Mouse (Mus musculus): ENCODE data around the gene Sart3. TPM values are rescaled to one million over a fixed set of nuclear protein-coding genes. Genes with fewer than 3 reads are reported as not detected.

Sart3 gene
- total and polyA plus RNA-seq, 2 experiments from 2014 or later = 11.9 to 15.8 TPM

DNA sequence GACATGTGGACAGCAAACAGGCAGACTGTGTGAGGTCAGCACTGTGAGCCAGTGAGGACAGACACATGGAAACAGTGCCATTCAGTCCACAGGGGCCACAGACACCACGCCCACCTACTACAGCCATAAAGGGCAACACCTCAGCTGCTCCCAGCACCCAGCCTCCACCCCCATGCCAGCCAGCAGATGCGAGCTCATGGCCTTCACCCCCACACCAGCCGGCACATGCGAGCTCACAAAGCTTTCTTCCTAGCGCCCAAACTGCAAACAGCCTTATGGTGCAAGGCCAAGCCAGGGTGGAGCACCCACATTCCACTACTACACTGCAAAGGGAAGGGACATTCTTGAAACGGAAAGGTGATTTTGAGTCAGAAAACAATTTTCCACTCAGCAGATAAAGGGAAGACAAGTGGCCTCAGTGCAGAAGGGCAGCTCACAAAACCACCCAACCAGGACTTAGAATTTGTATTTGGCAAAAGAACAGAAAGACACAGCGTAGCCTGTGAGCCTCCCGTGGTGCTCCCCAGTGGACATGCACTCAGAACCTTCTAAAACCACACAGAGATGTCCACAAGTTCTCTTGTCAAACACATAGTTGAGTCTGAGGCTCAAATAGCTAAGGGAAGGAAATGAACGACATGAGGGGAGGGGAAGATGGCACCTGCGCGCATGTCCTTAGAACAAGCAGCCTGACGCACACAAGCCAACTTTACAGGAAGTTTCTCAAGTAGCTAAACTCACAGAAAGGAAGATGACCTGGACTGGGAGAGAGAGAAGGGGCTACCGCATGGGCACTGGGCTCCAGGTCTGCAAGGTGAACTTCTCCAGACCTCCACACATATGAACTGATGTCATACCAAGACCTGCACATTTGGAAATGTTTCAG lies 6.4 kb downstream of the Sart3 start:
- Histone ChIP-seq H3K4me1 (ENCODE audit: control insufficient read depth, insufficient read depth) (peaks cover 8% of the 10 kb centered on the region), H3K27ac (ENCODE audit: low read depth) (0 out of 2 replicates have a peak overlapping the region, but pooled peaks have one; percentile 11), H3K9ac (replicated peaks; ENCODE audit: low read depth, low read length) (no peak overlapping the region), H3K4me3 (ENCODE audit: low read depth, low read length) (no peak overlapping the region), H3K4me2 (ENCODE audit: low read depth, low read length) (no peak overlapping the region), H3K9me3 (replicated peaks; ENCODE audit: control insufficient read depth, low read length) (no peaks in the 10 kb centered on the region), H3K36me3 (replicated peaks; ENCODE audit: control insufficient read depth, insufficient read depth, low read length) (peaks cover 57% of the 10 kb centered on the region), H3K27me3 (ENCODE audit: control insufficient read depth, insufficient read depth, low read length) (no peaks in the 10 kb centered on the region)
- ATAC-seq (ENCODE audit: insufficient read depth, low read depth) (no peak), DNase-seq (ENCODE audit: low spot score) (no peak)
- 77% methylated on average over 13 of the region's 13 CpGs for WGBS
- no peak for TF ChIP-seq EP300 (IDR thresholded peaks at IDR 0.05; ENCODE audit: low read depth)
- TF ChIP-seq CTCF (IDR thresholded peaks at IDR 0.05; ENCODE audit: low read depth) = no peak

DNA sequence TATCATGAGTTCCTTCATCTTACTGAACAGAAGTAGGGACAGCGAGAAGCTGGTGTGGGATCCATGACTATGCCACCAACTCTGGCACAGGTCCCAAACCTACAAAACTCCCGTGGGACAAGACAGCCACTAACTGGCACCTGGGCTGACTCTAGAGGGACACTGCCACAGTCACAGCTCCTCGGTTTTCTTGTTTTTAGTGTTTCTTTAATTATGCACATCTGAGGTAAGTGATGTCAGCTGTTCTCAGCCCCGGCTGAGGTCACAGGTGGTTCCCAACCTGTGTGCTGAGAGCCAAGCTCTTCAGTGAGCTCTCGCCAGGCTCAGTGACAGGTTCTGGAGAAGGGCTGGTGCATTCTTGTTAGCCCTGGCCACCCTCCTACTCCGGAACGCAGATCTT lies 7.9 kb downstream of the Sart3 start:
- 87% methylated on average over 7 of the region's 7 CpGs for WGBS
- DNase-seq (ENCODE audit: low spot score) (no peak), ATAC-seq (ENCODE audit: insufficient read depth, low read depth) (no peak)
- Histone ChIP-seq H3K27me3 (ENCODE audit: control insufficient read depth, insufficient read depth, low read length) (no peaks in the 10 kb centered on the region), H3K4me2 (ENCODE audit: low read depth, low read length) (no peak overlapping the region), H3K36me3 (replicated peaks; ENCODE audit: control insufficient read depth, insufficient read depth, low read length) (peaks cover 71% of the 10 kb centered on the region), H3K4me3 (ENCODE audit: low read depth, low read length) (no peak overlapping the region), H3K4me1 (ENCODE audit: control insufficient read depth, insufficient read depth) (no peaks in the 10 kb centered on the region), H3K9me3 (replicated peaks; ENCODE audit: control insufficient read depth, low read length) (no peaks in the 10 kb centered on the region), H3K27ac (ENCODE audit: low read depth) (no peak overlapping the region), H3K9ac (replicated peaks; ENCODE audit: low read depth, low read length) (no peak overlapping the region)
- TF ChIP-seq CTCF (IDR thresholded peaks at IDR 0.05; ENCODE audit: low read depth) (no peak), EP300 (IDR thresholded peaks at IDR 0.05; ENCODE audit: low read depth) (no peak)

DNA sequence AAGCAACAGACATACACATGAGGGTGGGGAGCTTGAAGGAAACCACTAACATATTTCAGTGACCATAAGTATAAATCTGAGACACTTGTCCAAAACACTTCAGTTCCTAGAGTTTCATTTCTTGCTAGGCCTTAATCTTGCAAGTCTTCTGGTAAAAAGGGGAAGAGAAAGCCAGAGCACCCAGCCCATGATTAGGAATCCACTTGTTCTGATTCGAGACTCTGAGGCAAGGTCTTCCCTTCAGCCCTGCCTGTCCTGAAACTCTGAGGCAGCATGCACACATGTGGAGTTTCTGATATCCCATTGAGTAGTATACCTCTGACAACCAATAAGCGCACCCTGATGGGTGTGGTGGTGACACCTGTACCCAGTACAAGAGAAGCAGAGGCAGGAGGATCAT lies 10.7 kb downstream of the Sart3 start:
- no peaks in the 10 kb centered on the region for H3K9me3 ChIP-seq (replicated peaks; ENCODE audit: control insufficient read depth, low read length)
- no peak overlapping the region for H3K9ac ChIP-seq (replicated peaks; ENCODE audit: low read depth, low read length)
- H3K4me1 ChIP-seq (ENCODE audit: control insufficient read depth, insufficient read depth) = no peaks in the 10 kb centered on the region
- TF ChIP-seq CTCF (IDR thresholded peaks at IDR 0.05; ENCODE audit: low read depth) (no peak), EP300 (IDR thresholded peaks at IDR 0.05; ENCODE audit: low read depth) (no peak)
- no peaks in the 10 kb centered on the region for H3K27me3 ChIP-seq (ENCODE audit: control insufficient read depth, insufficient read depth, low read length)
- H3K4me2 ChIP-seq (ENCODE audit: low read depth, low read length) = no peak overlapping the region
- DNase-seq (ENCODE audit: low spot score) = no peak
- ATAC-seq (ENCODE audit: insufficient read depth, low read depth) = no peak
- 89% methylated on average over 2 of the region's 2 CpGs for WGBS
- H3K27ac ChIP-seq (ENCODE audit: low read depth) = no peak overlapping the region
- no peak overlapping the region for H3K4me3 ChIP-seq (ENCODE audit: low read depth, low read length)
- peaks cover 84% of the 10 kb centered on the region for H3K36me3 ChIP-seq (replicated peaks; ENCODE audit: control insufficient read depth, insufficient read depth, low read length)

DNA sequence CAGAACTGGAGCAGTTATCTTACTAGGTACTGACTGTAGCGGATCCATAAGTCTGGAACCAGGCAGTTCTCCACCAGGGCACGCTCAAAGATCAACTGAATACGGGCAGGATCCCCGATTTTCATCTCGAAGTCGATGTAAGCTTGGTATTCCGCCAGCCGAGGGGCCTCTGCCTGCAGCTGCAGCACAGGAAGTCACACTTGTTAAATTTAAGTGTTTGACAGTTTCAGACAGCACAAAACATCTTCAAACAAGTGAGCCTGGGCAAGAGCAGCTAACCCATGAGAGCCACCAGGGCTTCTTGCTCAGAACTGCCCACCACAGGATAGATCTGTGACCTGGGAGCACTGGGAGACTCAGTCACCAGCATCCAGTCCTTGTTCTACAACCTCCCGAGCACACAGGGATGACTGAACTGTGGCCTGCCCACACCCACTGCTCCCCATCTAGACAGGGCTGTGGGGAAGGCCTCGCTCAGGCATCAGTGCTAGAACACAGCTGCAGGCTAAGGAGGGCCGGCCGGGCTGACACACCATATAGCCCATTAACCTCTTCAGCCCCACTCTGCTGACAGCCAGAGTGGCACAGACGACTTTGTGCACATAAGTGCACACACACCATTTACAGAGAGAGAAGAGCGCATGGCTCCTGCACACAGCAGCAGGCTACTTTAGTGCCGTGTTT lies 16.8 kb downstream of the Sart3 start:
- DNase-seq (ENCODE audit: low spot score) (no peak), ATAC-seq (ENCODE audit: insufficient read depth, low read depth) (no peak)
- no peak overlapping the region for H3K27ac ChIP-seq (ENCODE audit: low read depth)
- H3K4me3 ChIP-seq (ENCODE audit: low read depth, low read length) = no peak overlapping the region
- peaks cover 99% of the 10 kb centered on the region for H3K36me3 ChIP-seq (replicated peaks; ENCODE audit: control insufficient read depth, insufficient read depth, low read length)
- H3K27me3 ChIP-seq (ENCODE audit: control insufficient read depth, insufficient read depth, low read length) = no peaks in the 10 kb centered on the region
- H3K4me2 ChIP-seq (ENCODE audit: low read depth, low read length) = no peak overlapping the region
- H3K9ac ChIP-seq (replicated peaks; ENCODE audit: low read depth, low read length) = no peak overlapping the region
- 82% methylated on average over 15 of the region's 15 CpGs for WGBS
- no peaks in the 10 kb centered on the region for H3K4me1 ChIP-seq (ENCODE audit: control insufficient read depth, insufficient read depth)
- H3K9me3 ChIP-seq (replicated peaks; ENCODE audit: control insufficient read depth, low read length) = no peaks in the 10 kb centered on the region
- TF ChIP-seq EP300 (IDR thresholded peaks at IDR 0.05; ENCODE audit: low read depth) (no peak), CTCF (IDR thresholded peaks at IDR 0.05; ENCODE audit: low read depth) (no peak)

DNA sequence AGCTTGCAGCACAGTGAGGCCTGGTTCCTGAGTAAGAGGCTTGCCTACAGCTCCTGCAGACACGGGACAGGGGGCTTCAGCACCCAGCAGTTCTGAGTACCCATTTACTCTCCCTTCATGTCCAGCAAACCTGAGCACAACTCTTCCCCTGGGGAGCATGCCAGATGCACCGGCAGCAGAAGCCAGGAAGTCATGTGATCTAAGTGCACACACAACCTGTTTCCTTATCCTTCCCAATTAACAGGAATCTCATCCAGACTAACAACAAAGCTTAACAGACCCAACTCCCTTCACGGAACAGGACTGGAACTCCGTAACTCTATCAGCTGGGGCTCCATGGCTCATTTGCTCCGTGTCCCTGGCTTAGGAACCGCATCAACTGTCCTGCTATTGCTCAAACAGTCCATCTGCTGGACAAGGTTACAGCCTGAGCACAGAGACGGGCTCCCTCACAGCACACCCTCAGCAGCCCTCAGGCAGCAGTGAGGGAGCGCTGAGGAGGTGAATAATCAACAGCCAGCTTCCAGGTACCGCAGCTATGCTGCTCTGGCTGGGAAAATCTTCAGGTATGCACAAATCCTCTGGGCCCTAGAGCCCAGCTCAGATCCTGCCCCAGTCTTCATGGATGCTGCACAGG lies 20.7 kb downstream of the Sart3 start:
- H3K27ac ChIP-seq (ENCODE audit: low read depth) = no peak overlapping the region
- no peak for TF ChIP-seq CTCF (IDR thresholded peaks at IDR 0.05; ENCODE audit: low read depth)
- no peak for TF ChIP-seq EP300 (IDR thresholded peaks at IDR 0.05; ENCODE audit: low read depth)
- WGBS = 83% methylated on average over 9 of the region's 9 CpGs
- DNase-seq (ENCODE audit: low spot score) (no peak), ATAC-seq (ENCODE audit: insufficient read depth, low read depth) (no peak)
- no peaks in the 10 kb centered on the region for H3K9me3 ChIP-seq (replicated peaks; ENCODE audit: control insufficient read depth, low read length)
- H3K36me3 ChIP-seq (replicated peaks; ENCODE audit: control insufficient read depth, insufficient read depth, low read length) = peaks cover 98% of the 10 kb centered on the region
- H3K9ac ChIP-seq (replicated peaks; ENCODE audit: low read depth, low read length) = no peak overlapping the region
- H3K4me2 ChIP-seq (ENCODE audit: low read depth, low read length) = no peak overlapping the region
- no peak overlapping the region for H3K4me3 ChIP-seq (ENCODE audit: low read depth, low read length)
- H3K27me3 ChIP-seq (ENCODE audit: control insufficient read depth, insufficient read depth, low read length) = no peaks in the 10 kb centered on the region
- H3K4me1 ChIP-seq (ENCODE audit: control insufficient read depth, insufficient read depth) = no peaks in the 10 kb centered on the region

Measured in heart, postnatal 0 days (tissue).